Mouse (Mus musculus): ENCODE measurements at regions not wholly inside any gene's neighbourhood (a gene's known extent, or its start where the extent isn't known, plus 50 kb on each side); places are given as distances from the start of the nearest gene placed in this dataset.

DNA sequence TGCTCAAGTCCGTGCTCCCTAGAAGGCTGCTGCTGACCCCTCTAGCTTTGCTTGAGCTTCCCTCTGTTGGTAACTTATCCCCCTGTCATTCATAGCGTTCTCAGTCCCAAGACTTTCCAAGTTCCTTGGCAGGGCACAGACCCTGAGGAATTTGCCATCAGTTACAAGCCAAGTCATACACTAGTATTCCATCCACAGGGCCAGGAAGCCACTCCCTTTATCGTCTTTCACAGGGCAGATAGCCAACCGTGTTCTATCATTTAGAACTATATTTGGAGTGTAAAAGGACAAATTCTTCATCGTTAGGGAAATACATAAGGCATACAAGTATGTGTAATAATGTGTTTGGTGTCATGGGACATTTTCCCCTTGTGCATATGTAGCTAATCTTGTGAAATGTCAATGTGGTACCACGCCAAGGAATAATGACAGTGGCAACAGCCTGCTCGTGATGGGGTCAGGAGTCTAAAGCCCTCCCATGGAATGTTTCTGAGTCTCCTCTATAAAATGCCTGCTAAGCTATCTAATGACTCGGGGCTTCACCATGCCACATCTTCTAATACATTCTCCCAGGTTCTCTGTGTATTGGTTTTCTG is 193.2 kb downstream of the Kdr start:
- no peak for ATAC-seq (ENCODE audit: insufficient number of reproducible peaks, low FRiP score, low TSS enrichment)

- ATAC-seq (ENCODE audit: insufficient number of reproducible peaks, low FRiP score, low TSS enrichment): no peak
Observed at GRCm38 (mm10) chr5:75770592-75770991, 195.9 kb downstream of the Kit start.

GRCm38 (mm10) chr5:75767213-75767612 is 192.5 kb downstream of the Kit start:
- ATAC-seq (ENCODE audit: insufficient number of reproducible peaks, low FRiP score, low TSS enrichment): no peak

- no peak for ATAC-seq (ENCODE audit: insufficient number of reproducible peaks, low FRiP score, low TSS enrichment)
Observed at GRCm38 (mm10) chr5:75762374-75762773, 187.7 kb downstream of the Kit start.

DNA sequence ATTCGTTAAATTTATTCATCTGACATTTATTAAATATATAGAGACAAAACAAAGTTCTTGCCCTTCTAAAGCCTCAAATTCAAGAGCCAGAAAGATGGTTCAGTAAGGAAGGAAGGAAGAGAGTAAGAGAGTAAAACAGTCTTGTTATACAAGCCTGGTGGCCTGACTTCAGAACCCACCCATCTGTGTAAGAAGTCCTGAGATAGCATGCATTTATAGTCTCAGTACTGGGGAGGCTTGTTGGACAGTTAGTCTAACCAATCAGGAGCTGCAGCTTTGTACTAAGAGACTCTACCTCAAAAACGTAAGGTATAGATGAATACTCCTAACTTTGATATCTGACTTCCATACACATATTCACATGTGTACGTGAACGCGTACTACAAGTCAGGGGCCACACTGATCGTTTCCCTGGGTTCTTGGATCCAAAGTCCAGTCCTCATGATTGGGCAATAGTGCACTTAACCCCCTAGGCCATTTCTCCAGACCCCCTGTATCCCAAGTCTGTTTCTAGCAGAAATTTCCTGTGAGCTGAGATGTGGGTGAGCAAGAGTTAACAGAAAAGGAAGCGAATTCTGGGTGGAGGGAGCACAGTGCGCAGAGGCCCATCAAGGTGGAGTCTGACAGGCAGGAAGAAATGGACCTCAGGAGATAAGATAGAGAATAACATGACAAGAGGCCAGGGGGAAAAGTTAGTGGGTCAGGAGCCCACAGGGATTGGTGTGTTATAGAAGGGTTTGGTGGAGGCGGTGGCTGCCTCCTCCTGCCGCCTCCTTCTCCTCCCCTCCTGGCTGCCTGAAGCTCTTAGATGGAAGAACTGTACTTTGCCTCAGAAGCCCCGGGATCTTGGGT is 187.0 kb downstream of the Kit start:
- no peak for ATAC-seq (ENCODE audit: insufficient number of reproducible peaks, low FRiP score, low TSS enrichment)

GRCm38 (mm10) chr5:75756168-75756567 is 181.5 kb downstream of the Kit start:
- ATAC-seq (ENCODE audit: insufficient number of reproducible peaks, low FRiP score, low TSS enrichment): no peak

DNA sequence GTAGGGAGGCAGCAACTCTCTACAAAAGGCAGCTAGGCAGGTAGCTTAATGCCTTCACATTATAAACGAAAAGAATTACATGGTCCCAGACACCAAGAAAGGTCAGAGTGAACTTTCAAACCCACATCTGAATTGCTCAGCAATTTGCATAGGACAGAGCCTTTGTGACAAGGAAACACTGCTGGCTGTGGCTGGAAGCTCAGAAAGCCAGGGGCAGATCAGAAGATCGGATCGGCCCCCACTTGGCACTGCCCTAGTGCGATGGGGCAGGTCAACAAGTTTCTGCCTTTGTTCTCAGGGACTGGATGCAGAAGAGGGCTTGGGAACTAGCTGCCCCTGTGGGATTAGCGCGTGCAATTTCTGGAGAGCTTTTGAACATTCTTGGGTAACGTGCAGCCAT is 179.6 kb downstream of the Kit start:
- ATAC-seq (ENCODE audit: insufficient number of reproducible peaks, low FRiP score, low TSS enrichment): no peak

DNA sequence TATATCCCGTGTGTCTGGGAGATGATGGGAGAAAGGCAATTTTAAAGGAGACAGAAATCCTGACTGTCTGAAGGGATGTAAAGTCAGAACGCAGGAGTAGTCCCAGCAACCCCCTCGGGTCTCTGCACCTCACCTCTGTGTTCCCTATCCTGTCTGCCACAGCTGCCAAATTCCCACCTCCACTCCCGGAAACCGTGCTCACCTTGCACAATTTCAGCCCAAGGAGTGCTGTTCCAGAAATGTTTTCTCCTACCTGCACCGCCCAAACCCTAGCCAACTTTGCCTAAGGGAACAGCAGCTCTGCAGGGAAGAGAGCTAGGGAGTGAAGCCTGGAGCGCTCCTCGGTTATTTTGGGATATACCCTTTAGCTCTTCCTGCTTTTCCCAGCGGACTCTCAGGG is 170.6 kb downstream of the Kit start:
- no peak for ATAC-seq (ENCODE audit: insufficient number of reproducible peaks, low FRiP score, low TSS enrichment)

GRCm38 (mm10) chr5:75744475-75745045 is 169.8 kb downstream of the Kit start:
- ATAC-seq (ENCODE audit: insufficient number of reproducible peaks, low FRiP score, low TSS enrichment): no peak

DNA sequence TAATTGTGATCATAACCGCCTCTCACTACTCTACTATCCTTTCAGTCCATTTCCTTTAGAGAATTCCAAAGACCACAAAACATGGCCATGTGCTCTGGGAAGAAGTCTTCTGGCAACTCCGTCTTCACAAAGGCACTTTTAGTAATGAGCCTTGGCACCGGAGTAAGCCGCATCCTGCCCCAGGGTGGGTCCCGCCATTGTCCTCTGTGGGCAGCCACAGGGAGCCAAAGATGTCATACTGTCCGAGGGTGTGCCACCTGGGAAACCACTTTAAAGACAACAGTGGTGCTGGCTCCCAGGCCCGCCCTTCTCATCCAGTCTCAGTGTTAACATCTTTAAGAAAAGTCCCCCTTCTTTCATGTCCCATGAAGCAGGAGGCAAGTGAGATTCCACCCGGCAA is 164.6 kb downstream of the Kit start:
- no peak for ATAC-seq (ENCODE audit: insufficient number of reproducible peaks, low FRiP score, low TSS enrichment)

- no peak for ATAC-seq (ENCODE audit: insufficient number of reproducible peaks, low FRiP score, low TSS enrichment)
Observed at GRCm38 (mm10) chr5:75738445-75738844, 163.7 kb downstream of the Kit start.

DNA sequence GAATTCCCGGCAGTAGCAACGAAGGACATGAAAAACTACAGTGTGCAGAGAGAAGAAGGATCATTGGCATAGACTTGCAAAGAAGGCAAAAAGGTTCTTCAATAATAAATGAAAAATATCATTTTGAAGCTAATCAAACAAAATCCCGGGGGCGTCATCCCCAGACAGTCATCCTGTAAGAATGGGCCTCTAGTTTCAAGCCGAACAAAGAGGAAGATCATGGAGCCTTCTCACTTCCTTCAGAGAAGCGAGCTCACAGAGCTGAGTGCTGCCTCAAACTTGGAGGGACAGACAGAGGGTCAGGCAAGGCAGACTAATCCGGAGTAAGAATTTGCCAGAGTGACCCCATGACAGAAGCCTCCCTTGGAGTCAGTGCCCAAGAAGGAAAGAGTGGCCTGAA is 163.0 kb downstream of the Kit start:
- ATAC-seq (ENCODE audit: insufficient number of reproducible peaks, low FRiP score, low TSS enrichment): no peak

GRCm38 (mm10) chr5:75736318-75736717 is 161.6 kb downstream of the Kit start:
- no peak for ATAC-seq (ENCODE audit: insufficient number of reproducible peaks, low FRiP score, low TSS enrichment)

GRCm38 (mm10) chr5:75734508-75734907 is 159.8 kb downstream of the Kit start:
- ATAC-seq (ENCODE audit: insufficient number of reproducible peaks, low FRiP score, low TSS enrichment): no peak

DNA sequence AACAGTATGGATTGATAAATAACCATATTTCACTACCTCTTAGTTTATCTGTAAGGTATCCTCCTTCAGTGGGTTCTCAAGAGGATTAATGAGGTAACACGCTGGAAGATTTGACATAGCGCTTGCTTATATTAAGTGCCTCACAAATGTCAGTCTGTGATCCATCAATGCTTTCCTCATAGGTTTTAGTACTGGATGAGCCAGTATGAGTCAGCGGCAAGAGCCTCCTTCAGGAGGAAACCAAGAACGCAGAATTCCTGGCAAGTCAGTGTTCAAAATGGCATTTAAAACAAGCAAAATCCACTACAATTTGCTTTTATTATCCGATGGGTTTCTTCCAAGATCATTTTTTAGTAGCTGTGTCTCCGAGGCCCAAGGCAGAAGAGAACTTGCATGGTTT is 159.3 kb downstream of the Kit start:
- ATAC-seq (ENCODE audit: insufficient number of reproducible peaks, low FRiP score, low TSS enrichment): no peak

GRCm38 (mm10) chr5:75731236-75731635 is 156.5 kb downstream of the Kit start:
- no peak for ATAC-seq (ENCODE audit: insufficient number of reproducible peaks, low FRiP score, low TSS enrichment)

GRCm38 (mm10) chr5:75730698-75731097 is 156.0 kb downstream of the Kit start:
- ATAC-seq (ENCODE audit: insufficient number of reproducible peaks, low FRiP score, low TSS enrichment): no peak

DNA sequence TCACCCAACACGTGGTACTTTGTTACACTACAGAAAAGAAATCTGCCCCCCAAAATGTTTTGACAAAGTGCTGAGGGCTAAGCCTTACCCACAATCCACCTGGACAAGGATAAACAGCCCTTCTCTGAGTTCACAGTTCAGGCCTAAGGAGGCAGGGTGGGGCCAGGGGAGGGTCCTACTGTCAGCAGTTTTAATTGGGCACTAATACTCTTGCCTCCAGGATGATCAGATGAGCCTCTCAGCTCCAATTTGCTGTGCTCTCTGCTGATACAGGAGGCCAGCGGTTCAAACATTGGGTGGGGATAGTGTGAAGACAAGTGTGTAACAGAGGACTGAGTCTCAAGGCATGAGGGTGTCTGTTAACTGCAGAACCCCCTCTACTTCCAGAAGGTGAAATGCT is 146.6 kb downstream of the Kit start:
- ATAC-seq (ENCODE audit: insufficient number of reproducible peaks, low FRiP score, low TSS enrichment): no peak

DNA sequence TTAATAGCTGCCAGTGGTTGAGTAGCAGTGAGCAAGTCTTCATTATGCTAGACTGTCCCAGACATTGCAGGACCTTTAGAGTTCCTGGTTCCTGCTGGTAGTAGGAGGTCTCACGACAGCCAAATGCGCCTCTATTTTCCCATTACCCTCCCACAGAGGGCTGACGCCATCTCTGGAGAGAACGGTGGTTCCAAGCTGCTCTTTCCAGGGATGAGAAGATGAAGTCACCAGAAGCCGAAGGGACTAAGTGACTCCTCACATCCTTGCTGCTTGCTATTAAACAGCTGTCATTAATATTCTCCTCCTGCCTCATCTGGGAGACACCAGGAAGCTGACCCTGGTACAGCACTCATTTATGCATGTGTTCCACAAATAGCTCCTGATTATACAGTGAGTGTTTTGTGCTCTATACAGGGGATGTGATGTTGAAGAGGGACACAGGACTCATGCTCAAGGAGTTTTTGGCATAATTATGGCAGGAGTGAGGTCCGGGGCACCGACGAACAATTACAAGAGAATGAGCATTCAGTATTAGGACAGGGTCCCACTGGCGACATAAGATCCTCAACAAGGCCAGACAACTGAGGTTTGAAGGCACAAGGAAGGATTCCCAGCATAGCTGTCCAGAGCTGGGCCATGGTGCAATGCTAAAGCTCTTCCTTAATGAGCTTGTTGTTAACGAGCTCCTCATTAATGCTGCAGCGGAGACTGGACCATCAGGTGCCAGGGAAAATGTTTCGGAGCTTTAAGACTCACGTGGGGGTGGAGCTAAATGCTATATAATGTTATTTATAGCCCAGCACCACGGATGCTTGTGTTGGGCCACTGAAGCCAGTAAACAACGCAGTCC is 145.6 kb downstream of the Kit start:
- ATAC-seq (ENCODE audit: insufficient number of reproducible peaks, low FRiP score, low TSS enrichment): no peak

DNA sequence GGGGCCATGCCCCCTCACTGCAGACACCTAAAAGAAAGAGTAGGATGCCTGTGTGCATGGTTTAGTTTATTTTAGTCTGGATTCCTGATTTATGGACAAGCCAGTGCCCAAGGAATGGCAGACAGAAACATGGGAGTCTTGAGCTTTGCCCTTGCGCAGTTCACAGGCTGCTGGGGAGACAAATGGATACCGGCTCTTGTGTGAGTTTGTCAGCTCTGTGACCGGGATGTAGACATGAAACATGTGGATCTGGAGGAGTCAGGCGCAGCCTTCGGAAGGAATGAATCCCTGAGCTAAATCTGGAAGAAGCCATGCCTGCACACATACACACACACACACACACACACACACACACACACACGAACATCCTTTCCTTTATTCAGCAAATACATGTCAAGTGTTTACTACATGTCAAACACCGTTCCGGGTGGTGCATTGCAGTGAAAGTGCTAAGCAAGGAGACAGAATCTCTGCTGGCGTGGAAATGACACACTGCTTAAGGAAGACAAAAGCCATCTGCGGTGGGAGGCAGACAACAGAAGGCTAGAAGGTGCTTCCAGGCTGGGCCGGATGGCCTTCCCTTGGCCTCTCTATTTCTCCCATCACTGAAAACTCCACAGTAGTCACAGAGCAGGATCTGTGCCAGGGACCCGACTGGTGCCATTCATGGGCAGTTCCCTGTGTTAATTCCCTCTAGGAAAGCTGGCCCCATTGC is 144.0 kb downstream of the Kit start:
- ATAC-seq (ENCODE audit: insufficient number of reproducible peaks, low FRiP score, low TSS enrichment): no peak

Data from cerebellum, adult (tissue).